Mouse (Mus musculus) ES-CJ7 (cell line): ENCODE data around the gene Kng1.
"Not testable (repeated sequence)": the region's sequence is repeated elsewhere in the genome, so short reads cannot be mapped to it uniquely, and the experiment has no call there.

Experiments
- DNase-seq: peaks from one replicate; pipeline ENCODE4 v3.0.0; 2011; ENCODE audit warnings: low read depth, low spot score

The Kng1 gene

DNA sequence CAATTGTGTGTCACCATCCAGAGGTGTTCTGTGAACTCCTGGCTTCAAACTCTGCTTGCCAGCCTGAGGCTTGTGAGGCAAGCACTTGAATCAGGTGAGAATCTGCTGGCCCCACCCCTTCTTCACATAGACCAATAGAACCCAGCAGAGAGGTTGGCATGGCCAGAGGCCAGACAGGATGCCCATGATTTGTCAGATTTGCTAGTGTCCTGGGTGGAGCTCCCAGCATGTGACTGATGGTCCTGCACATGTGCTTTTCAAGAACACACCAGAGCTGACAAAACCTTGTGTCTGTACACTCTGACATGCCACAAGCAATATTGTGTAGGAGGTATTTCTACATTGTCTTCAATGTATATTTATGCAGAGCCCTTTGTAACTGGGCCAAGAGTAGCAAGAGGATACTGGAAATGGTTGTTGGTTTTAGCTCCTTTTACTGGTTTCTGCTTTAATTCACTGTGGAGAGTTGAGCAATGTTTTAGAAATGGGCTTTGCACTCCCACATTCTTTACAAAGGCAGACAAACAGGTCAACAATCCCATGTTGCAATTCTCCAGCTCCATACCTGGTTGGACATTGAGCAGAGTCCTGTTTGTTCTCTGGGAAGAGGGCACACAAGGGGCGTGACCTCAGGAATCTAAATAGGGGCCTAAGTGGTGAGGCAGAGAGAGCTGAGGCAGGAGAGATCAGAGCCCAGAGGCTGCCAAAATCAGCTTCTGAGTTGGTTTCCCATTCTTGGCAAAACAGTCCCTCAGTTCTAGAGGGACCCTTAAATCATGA lies at the start of gene Kng1:
Gene Kng1 (plus strand): TSS at position 198 of the 780 bp plus-strand sequence.
- not testable (repeated sequence) for DNase-seq

DNA sequence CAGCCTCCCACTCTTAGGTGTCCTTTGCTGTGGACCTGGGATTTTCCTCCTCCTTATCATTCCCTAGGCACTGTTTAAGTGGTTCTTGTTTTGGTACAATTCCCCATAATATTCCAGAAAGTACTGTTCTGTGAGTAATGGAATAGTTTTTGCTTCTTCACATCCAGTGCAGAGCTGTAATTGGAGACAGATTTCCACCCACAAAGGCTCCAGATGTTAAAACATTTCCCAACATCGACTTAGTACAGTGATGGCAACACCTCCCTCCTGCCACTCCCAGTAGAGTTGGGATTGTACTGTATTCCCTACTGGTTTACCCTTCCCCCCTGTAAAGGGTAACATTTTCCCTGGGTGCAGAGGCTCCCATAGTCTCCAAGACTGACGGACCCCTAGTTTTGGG lies 43.9 kb upstream of the Kng1 start:
- DNase-seq: not testable (repeated sequence)

DNA sequence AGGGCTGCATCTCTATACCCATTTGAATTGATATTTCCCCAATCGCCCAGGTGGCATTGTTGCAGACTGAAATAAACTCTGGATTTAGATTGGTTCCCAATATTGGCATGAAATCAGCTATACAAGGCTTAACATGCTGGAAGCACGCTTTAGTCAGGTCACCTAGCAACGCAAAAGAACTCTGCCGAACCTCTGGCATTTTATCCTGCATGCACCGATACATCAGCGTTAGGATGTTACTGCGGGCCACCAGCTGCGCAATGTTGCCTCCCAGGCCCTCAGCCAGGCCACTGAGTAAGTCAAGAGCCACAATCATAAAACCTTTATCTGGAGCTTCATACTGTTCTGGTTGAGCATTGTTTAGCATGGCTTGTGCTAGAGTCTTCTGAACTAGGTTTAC lies 43.0 kb upstream of the Kng1 start:
- not testable (repeated sequence) for DNase-seq

DNA sequence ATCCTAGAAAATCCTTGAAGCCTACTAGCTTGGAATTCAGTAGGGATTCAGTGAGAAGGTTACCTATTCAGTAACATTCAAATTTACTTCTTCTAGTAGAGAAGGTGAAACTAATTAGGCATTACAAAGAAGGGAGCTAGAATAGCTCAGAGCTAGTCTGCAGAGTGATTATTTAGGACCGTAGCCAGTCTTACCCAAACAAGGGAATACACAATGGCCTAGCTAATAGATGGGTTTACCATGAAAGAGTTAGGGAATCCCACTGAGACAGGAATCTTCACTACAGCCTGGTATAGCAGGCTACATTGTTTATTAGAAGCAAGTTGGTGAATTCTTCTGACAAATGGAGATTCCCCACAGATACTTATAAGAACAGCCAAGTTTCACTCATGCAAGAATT lies 37.1 kb upstream of the Kng1 start:
- DNase-seq: peak; percentile 64

DNA sequence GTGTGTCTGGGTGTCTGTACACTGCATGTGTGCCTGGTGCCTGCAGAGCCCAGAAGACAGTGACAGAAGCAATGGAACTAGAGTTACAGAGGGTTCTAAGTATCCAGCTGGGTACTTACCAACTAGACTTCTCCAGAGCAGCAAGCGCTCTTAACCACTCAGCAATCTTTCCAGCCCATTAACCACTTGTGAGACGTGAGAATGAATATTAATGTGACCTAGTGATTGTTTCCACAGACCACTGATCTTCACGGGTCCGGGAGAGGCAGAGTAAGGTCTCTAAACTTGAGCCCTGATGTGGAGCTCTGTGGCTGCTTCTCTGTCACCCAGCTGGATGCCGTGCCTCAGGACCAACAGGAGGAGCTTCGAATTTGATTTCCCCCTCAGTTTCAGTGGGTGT lies 32.6 kb upstream of the Kng1 start:
- no peak for DNase-seq

DNA sequence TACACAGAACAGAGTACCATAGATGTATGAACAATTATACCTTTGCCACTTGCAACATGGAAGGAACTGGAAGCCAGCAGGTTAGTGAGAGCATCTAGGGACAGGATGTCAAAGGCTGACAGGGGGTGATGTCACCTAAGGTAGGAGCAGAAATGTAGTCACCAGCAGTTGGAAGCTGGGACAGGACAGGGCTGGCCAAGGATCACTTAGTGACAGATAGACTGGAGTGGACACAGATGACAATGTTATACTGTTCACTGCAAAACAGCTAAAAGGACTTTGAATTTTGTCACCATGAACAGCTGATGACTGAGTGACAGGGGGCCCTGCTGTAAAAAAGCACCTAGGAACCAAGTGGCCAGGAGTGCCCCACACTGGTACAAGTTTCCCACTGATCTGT lies 31.1 kb upstream of the Kng1 start:
- DNase-seq: no peak

DNA sequence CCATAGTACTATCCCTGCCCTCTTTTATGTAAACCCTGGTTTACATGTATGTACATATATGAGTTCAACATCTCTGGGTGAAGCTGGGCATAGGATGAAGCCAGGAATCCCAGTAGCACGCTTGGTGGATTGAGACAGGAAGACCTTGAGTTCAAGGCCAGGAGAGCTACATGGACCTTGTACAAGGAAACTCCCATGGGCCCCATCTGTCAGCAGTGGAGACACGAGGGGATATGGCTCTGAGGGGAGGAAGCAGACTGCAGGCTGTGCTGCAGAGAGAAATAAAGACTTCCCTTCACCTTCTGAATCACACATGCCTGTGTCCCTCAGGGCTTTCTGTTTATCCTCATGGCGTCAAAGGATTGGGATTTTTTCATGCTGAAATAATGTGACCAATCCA lies 30.3 kb upstream of the Kng1 start:
- not testable (repeated sequence) for DNase-seq

DNA sequence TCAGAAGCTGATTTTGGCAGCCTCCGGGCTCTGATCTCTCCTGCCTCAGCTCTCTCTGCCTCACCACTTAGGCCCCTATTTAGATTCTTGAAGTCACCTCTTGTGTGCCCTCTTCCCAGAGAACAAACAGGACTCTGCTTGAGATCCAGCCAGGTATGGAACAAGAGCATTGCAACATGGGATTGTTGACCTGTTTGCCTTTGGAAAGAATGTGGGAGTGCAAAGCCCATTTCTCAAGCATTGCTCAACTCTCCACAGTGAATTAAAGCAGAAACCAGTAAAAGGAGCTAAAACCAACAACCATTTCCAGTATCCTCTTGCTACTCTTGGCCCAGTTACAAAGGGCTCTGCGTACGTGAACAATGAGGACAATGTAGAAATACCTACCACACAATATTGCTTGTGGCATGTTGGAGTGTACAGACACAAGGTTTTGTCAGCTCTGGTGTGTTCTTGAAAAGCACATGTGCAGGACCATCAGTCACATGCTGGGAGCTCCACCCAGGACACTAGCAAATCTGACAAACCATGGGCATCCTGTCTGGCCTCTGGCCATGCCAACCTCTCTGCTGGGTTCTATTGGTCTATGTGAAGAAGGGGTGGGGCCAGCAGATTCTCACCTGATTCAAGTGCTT lies 28.6 kb upstream of the Kng1 start, which contains the start of gene Kng2:
Gene Kng2 (minus strand): TSS at position 517 of the 635 bp plus-strand sequence.
- DNase-seq: not testable (repeated sequence)

DNA sequence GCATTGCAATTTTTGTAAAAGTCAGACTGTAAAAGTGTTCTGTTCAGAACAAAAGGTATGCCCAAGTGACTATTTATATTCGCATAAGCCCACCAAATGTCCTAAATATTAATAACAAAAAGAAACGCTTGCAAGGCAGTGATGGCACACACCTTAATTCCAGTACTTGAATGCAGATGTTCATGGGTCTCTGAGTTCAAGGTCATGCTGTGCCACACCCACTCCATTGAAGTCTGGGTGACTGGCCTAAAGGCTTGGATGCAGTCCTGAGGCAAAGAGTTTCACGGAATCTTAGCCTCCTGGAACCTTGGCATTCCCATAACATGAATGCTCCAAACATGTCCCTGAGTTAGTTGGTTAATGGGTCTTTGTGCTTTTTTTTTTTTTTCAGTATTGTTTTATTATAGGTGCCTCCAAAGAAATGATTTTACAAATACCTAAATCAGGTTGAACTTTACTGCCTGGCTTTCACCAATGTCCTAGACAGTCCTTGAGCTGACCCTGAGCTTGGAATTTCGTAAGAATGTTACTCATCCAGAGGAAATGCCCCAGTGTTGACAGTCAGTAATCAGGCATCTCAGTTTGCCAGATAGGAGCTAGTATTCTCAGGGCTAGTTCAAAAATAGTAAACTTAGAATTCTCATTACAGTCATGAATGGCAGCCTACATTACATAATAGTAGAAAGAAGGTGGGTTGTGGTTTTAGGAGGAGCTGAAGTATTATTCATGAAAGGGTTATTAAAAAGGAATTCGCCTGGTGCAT lies 26.8 kb upstream of the Kng1 start:
- peak; percentile 89 for DNase-seq

DNA sequence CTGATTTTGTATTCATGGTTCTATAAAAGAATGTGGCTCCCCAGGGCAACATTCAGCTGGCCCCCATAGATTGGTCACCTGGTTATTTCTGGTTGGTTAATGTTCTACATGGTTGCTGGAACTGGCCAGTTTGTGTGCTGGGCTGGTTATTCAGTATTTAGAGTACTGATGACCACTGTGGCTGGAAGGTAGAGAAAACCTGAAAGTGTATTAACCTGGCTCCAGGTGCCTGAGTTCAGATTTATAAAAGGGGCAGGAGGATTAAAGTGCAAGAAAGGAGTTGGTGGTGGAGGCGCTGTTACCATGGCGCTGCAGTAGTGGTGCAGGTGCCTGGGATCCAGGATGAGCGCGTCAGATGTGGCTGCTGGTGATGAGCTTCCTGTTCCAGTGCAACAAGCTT lies 24.0 kb upstream of the Kng1 start:
- no peak for DNase-seq

GRCm38 (mm10) chr16:23037744-23038143 lies 19.9 kb upstream of the Kng1 start:
- DNase-seq: no peak

DNA sequence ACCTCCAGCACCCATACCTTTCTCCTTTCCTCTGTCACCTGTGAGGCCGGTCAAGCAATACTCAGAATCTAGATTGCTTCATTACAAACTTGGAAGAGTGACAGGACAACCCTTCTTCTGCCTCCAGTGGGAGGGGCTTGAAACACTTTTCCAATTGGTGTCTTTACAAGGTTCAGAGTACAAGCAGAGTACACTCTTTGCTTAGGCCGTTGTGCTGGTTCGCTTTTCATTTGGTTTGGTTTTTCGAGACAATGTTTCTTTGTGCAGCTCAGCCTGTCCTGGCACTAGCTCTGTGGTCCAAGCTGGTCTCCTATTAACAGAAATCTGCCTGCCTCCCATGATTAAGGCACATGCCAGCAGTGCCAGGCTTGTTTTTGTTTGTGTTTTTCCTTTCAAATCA lies 18.4 kb upstream of the Kng1 start:
- DNase-seq: no peak

- DNase-seq: no peak
Measured at GRCm38 (mm10) chr16:23040876-23041275, 16.8 kb upstream of the Kng1 start.

GRCm38 (mm10) chr16:23046319-23046718 lies 11.3 kb upstream of the Kng1 start:
- peak; percentile 64 for DNase-seq

GRCm38 (mm10) chr16:23059630-23060029 lies 2.0 kb downstream of the Kng1 start:
- DNase-seq: not testable (repeated sequence)

GRCm38 (mm10) chr16:23060781-23061325 lies 3.2 kb downstream of the Kng1 start:
- not testable (repeated sequence) for DNase-seq

GRCm38 (mm10) chr16:23077516-23077915 lies 19.9 kb downstream of the Kng1 start:
- not testable (repeated sequence) for DNase-seq

DNA sequence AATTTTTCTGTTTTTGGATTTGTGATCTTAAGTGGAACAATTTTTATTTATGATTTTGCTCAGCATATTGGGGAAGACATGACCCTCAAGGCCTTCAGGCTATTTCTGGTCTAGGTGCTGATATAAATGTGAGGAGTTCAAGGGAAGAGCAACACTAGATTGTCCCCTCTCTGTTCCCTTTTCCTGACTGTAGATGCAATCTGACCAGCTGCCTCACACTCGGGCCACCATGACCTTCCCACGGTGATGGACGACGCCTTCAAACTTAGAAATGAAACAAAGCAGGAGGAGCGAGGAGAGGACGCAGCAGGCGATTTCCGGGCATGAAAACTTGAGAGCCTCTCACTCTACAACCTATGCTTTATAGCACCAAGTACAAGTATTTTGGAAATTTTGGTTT lies 29.5 kb downstream of the Kng1 start:
- not testable (repeated sequence) for DNase-seq

DNA sequence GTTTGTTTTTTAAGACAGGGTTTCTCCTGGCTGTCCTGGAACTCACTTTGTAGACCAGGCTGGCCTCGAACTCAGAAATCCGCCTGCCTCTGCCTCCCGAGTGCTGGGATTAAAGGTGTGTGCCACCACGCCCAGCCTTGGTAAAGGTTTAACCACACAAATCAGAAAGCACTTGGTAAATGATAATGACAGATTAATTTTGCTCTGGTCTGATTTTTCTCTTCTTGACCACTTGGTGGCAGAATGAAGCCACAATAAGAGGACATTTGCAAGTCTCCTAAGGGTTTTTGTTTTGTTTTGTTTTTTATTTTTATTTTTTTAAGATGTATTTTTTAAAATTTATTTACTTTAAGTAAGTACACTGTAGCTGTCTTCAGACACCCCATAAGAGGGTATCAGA lies 30.0 kb downstream of the Kng1 start:
- not testable (repeated sequence) for DNase-seq

DNA sequence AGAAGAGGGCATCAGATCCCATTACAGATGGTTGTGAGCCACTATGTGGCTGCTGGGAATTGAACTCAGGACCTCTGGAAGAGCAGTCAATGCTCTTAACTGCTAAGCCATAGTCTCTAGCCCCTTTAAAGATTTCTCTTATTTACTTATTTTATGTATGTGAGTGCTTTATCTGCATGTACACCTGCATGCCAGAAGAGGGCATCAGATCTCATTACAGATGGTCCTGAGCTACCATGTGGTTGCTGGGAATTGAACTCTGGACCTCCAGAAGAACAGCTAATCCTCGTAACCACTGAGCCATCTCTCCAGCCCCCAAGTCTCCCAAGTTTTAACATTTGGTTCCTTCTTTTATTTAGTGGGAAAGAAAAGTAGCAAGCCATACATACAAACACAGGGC lies 30.8 kb downstream of the Kng1 start:
- DNase-seq: peak; percentile 62

GRCm38 (mm10) chr16:23091345-23091744 lies 33.7 kb downstream of the Kng1 start:
- DNase-seq: not testable (repeated sequence)
